Mouse (Mus musculus) embryonic facial prominence, embryonic 13.5 days (tissue): ENCODE measurements around the gene Arhgap18. TPM values are rescaled to one million over a fixed set of nuclear protein-coding genes. Genes with fewer than 3 reads are reported as not detected.

Experiments used
- ATAC-seq: fragments of 200-750 bp; cut with Nextera tagmentation; 2 replicates; pipeline ENCODE4 v1.8.0; 2017; ENCODE audit warnings: low read depth; ENCODE audit not compliant: insufficient number of reproducible peaks, insufficient read depth, low FRiP score, low TSS enrichment
- H3K27ac ChIP-seq: fragments of 300-500 bp; sonication (generic); 2 replicates; pipeline ENCODE4 v1.5.1; 2015; ENCODE audit warnings: moderate library complexity, mild to moderate bottlenecking, inconsistent platforms
- H3K27me3 ChIP-seq: fragments of 300-500 bp; sonication (generic); 2 replicates; pipeline ENCODE4 v1.6.1; 2015; ENCODE audit warnings: mild to moderate bottlenecking, inconsistent platforms
- H3K36me3 ChIP-seq: fragments of 300-500 bp; sonication (generic); 2 replicates; pipeline ENCODE4 v1.6.1; 2015; ENCODE audit warnings: mild to moderate bottlenecking, inconsistent platforms
- H3K4me1 ChIP-seq: fragments of 300-500 bp; sonication (generic); 2 replicates; pipeline ENCODE4 v1.6.1; 2015; ENCODE audit warnings: inconsistent platforms
- H3K4me2 ChIP-seq: fragments of 300-500 bp; sonication (generic); 2 replicates; pipeline ENCODE4 v1.6.1; 2015; ENCODE audit warnings: moderate library complexity, mild to moderate bottlenecking, inconsistent platforms
- H3K4me3 ChIP-seq: fragments of 300-500 bp; sonication (generic); 2 replicates; pipeline ENCODE4 v1.5.1; 2015; ENCODE audit warnings: mild to moderate bottlenecking, inconsistent platforms
- H3K9ac ChIP-seq: fragments of 300-500 bp; sonication (generic); 2 replicates; pipeline ENCODE4 v1.6.1; 2015; ENCODE audit warnings: mild to moderate bottlenecking, inconsistent platforms
- H3K9me3 ChIP-seq: fragments of 300-500 bp; sonication (generic); 2 replicates; pipeline ENCODE4 v1.6.1; 2016; ENCODE audit warnings: inconsistent platforms
- WGBS: fragments of 180-500 bp; shearing (Covaris S2); methylation state at CpG from one replicate; pipeline ENCODE4 v1.1.7; 2015; ENCODE audit warnings: mixed read lengths; 5-methylcytosine and 5-hydroxymethylcytosine counted together
- polyA plus RNA-seq: library from polyadenylated mRNA; unstranded; fragments of >200 nt; fragmentation: Nextera tagmentation; extraction: Ambion mirVana; gene quantifications from 2 replicates; pipeline ENCODE4 v1.2.1, GENCODE M21; 2015

Arhgap18 gene
- polyA plus RNA-seq, 1 experiment from 2014 or later, result 23.3 TPM

- H3K27me3 ChIP-seq, result no peaks in the 10 kb centered on the region
- no peak overlapping the region for H3K9ac ChIP-seq
- H3K9me3 ChIP-seq, result no peaks in the 10 kb centered on the region
- WGBS, result 91% methylated on average over 4 of the region's 4 CpGs
- no peak for ATAC-seq
- no peak overlapping the region for H3K27ac ChIP-seq
- H3K4me2 ChIP-seq, result no peak overlapping the region
- no peaks in the 10 kb centered on the region for H3K4me1 ChIP-seq
- H3K36me3 ChIP-seq, result no peaks in the 10 kb centered on the region
- no peak overlapping the region for H3K4me3 ChIP-seq
Observed at GRCm38 (mm10) chr10:26849311-26849710, 96.1 kb downstream of the Arhgap18 start.

DNA sequence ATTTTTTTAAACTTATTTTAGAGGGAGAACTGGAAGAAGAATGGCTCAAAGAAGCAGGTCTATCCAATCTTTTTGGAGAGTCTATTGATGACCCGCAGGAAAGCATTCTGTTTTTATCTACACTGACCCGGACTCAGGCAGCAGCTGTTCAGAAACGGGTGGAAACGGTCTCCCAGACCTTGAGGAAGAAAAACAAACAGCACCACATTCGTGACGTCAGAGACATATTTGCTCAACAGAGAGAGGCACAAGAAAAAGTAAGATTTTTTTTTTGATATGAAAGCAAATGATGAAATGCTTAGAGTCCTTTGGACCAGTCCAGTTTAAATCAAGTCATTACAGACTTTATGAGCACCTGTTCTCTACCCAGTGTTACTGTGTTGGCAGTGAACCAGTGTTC is 96.6 kb downstream of the Arhgap18 start:
- no peaks in the 10 kb centered on the region for H3K27me3 ChIP-seq
- H3K27ac ChIP-seq, result no peak overlapping the region
- no peaks in the 10 kb centered on the region for H3K36me3 ChIP-seq
- no peak for ATAC-seq
- 81% methylated on average over 6 of the region's 6 CpGs for WGBS
- no peak overlapping the region for H3K4me3 ChIP-seq
- no peak overlapping the region for H3K4me2 ChIP-seq
- no peak overlapping the region for H3K9ac ChIP-seq
- H3K4me1 ChIP-seq, result no peaks in the 10 kb centered on the region
- H3K9me3 ChIP-seq, result no peaks in the 10 kb centered on the region

DNA sequence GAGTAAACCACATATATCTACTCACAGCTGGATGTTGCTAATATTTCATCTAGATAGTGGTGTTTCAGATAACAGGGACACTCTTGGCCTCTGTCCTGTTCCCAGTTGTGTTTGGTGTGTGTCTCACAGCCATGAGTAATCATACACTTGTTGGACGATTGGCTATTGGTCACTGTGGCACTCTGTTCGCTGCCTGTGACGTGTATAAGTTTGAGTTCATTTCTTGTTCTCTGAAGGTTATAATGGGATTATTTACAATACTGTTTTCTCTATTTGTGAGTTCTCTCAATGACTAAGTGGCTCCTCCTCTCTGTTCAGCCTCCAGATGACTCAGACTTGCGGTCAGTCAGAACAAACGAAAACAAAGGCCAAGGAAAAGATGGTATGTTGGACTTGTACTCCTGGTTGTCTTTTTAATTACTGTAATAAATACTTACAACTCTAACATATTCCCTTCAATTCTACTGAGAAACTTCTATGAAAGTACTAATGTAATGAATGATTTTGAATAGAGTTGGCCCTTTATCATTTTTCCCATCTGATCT is 101.4 kb downstream of the Arhgap18 start:
- Histone ChIP-seq H3K27me3 (no peaks in the 10 kb centered on the region), H3K4me1 (no peaks in the 10 kb centered on the region), H3K36me3 (no peaks in the 10 kb centered on the region), H3K27ac (no peak overlapping the region), H3K4me3 (no peak overlapping the region), H3K9me3 (no peaks in the 10 kb centered on the region), H3K9ac (no peak overlapping the region), H3K4me2 (no peak overlapping the region)
- 90% methylated on average over 5 of the region's 5 CpGs for WGBS
- ATAC-seq, result no peak

DNA sequence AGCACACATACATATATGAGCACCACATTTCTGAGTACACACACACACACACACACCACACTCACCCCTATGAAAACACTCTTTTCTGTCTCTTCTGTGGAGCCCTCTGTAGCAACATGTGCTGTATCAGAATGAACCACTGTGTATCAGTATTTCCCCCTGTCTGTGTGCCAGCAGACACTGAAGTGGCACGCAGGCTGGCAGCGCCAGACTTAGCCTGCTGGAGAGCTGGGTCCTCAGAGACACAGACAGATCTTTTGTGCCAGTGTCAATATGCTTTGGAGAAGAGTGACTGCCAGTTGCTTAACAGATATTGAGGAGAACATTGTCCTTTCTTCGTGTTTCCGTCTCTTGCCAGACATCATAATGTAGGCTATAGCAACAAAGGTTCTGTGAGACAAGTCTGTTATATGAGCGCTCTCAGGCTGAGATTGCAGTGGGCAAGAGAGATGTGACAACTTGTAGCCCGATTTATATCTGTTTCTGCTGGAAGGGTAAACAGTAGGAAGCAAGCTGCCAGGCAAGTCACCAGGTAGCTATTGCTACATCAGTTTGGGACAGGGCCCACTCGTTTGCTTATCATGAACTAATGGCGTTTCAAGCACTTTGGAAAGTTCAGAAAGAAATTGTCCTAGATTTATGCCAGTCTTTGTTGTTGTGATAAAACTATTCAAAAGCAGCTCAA is 102.8 kb downstream of the Arhgap18 start:
- no peak overlapping the region for H3K4me2 ChIP-seq
- no peak overlapping the region for H3K4me3 ChIP-seq
- H3K9me3 ChIP-seq, result no peaks in the 10 kb centered on the region
- no peak overlapping the region for H3K9ac ChIP-seq
- no peaks in the 10 kb centered on the region for H3K4me1 ChIP-seq
- H3K27ac ChIP-seq, result no peak overlapping the region
- no peaks in the 10 kb centered on the region for H3K36me3 ChIP-seq
- no peak for ATAC-seq
- WGBS, result 86% methylated on average over 8 of the region's 8 CpGs
- H3K27me3 ChIP-seq, result no peaks in the 10 kb centered on the region

GRCm38 (mm10) chr10:26857583-26857982 is 104.4 kb downstream of the Arhgap18 start:
- Histone ChIP-seq H3K9ac (no peak overlapping the region), H3K4me2 (no peak overlapping the region), H3K27me3 (no peaks in the 10 kb centered on the region), H3K36me3 (no peaks in the 10 kb centered on the region), H3K27ac (no peak overlapping the region), H3K4me3 (no peak overlapping the region), H3K4me1 (no peaks in the 10 kb centered on the region), H3K9me3 (no peaks in the 10 kb centered on the region)
- 82% methylated on average over 4 of the region's 4 CpGs for WGBS
- no peak for ATAC-seq

- Histone ChIP-seq H3K27me3 (no peaks in the 10 kb centered on the region), H3K9ac (no peak overlapping the region), H3K4me2 (no peak overlapping the region), H3K9me3 (no peaks in the 10 kb centered on the region), H3K27ac (no peak overlapping the region), H3K4me1 (no peaks in the 10 kb centered on the region), H3K4me3 (no peak overlapping the region), H3K36me3 (no peaks in the 10 kb centered on the region)
- WGBS, result 82% methylated on average over 4 of the region's 4 CpGs
- no peak for ATAC-seq
Observed at GRCm38 (mm10) chr10:26858537-26858936, 105.3 kb downstream of the Arhgap18 start.

GRCm38 (mm10) chr10:26861231-26861630 is 108.0 kb downstream of the Arhgap18 start:
- H3K36me3 ChIP-seq, result no peaks in the 10 kb centered on the region
- ATAC-seq, result no peak
- no peak overlapping the region for H3K27ac ChIP-seq
- H3K27me3 ChIP-seq, result no peaks in the 10 kb centered on the region
- no peaks in the 10 kb centered on the region for H3K9me3 ChIP-seq
- H3K9ac ChIP-seq, result no peak overlapping the region
- no peak overlapping the region for H3K4me3 ChIP-seq
- H3K4me1 ChIP-seq, result no peaks in the 10 kb centered on the region
- no peak overlapping the region for H3K4me2 ChIP-seq

- WGBS, result 81% methylated on average over 4 of the region's 4 CpGs
- Histone ChIP-seq H3K4me2 (no peak overlapping the region), H3K27ac (no peak overlapping the region), H3K36me3 (no peaks in the 10 kb centered on the region), H3K4me1 (no peaks in the 10 kb centered on the region), H3K27me3 (no peaks in the 10 kb centered on the region), H3K4me3 (no peak overlapping the region), H3K9me3 (no peaks in the 10 kb centered on the region), H3K9ac (no peak overlapping the region)
- no peak for ATAC-seq
Observed at GRCm38 (mm10) chr10:26862207-26862606, 109.0 kb downstream of the Arhgap18 start.

DNA sequence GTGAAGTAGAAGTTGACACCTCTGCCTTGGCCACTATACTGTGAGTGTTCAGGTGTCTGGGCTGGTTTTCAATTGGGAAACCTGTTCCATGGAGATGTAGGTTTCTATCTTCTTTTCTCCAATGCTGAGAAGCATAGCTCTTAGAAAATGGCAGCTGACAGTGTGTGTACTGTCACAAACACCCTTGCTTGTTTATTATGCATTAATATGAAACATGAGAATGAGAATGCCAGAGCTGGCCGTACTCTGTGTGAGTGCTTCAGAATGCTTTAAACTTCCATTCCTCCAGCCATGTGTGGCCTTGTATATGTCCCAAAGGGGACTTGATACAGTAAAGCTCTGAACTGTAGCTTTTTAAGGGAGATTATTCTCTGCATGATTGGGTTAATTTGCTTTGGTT is 110.8 kb downstream of the Arhgap18 start:
- ATAC-seq, result no peak
- Histone ChIP-seq H3K4me1 (no peaks in the 10 kb centered on the region), H3K4me3 (no peak overlapping the region), H3K27ac (no peak overlapping the region), H3K9me3 (no peaks in the 10 kb centered on the region), H3K4me2 (no peak overlapping the region), H3K9ac (no peak overlapping the region), H3K36me3 (no peaks in the 10 kb centered on the region), H3K27me3 (no peaks in the 10 kb centered on the region)
- 40% methylated on average over 1 of the region's 1 CpGs for WGBS

DNA sequence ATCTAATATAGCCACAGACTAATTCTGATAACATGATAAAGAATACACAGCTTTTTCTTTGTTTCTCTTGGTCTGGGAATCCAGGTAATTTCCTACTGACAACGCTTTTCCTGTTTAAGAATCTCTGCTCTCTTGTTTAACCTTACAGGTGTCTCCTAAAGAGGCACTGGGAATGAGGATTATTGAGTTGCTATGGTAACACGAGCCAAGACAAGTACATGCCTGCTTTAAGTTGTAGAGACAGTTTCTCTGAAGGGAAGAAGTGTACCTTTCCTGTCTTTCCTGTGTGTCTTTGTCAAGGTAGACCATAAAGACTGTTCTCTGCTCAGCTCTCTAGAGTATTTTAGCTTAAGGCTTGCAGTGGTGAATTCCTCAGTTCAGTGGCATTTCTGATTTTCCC is 117.6 kb downstream of the Arhgap18 start:
- H3K4me3 ChIP-seq, result no peak overlapping the region
- no peak for ATAC-seq
- 56% methylated on average over 2 of the region's 2 CpGs for WGBS

DNA sequence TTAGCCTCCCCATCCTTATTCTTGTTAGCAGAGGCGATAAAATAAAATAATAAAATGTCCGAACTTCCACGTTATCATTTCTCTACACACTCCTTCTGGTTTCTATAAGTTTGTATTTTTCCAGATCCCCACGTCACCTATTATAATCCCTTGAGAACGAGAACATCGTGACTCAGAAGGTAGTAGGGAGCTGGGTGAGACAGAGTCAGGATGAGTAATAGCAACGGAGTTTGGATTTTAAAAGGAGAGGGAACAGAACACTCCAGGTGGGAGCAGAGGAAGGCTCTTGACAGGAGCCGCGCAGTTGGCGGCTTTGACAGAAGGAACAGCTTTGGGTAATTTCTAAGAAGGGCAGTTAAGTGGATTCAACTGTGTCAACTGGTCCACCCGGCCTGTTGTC is 124.1 kb downstream of the Arhgap18 start:
- Histone ChIP-seq H3K9ac (no peak overlapping the region), H3K27ac (no peak overlapping the region), H3K9me3 (no peaks in the 10 kb centered on the region), H3K4me2 (no peak overlapping the region), H3K27me3 (no peaks in the 10 kb centered on the region), H3K36me3 (no peaks in the 10 kb centered on the region), H3K4me3 (no peak overlapping the region), H3K4me1 (no peaks in the 10 kb centered on the region)
- no peak for ATAC-seq
- WGBS, result 79% methylated on average over 11 of the region's 11 CpGs

More for the DNA sequence above, 117.6 kb downstream of the Arhgap18 start:
- Histone ChIP-seq H3K36me3 (no peaks in the 10 kb centered on the region), H3K27me3 (no peaks in the 10 kb centered on the region), H3K4me2 (no peak overlapping the region), H3K27ac (no peak overlapping the region), H3K4me1 (no peaks in the 10 kb centered on the region), H3K9ac (no peak overlapping the region), H3K9me3 (no peaks in the 10 kb centered on the region)

- no peak overlapping the region for H3K4me2 ChIP-seq
- H3K9ac ChIP-seq, result no peak overlapping the region
- no peak overlapping the region for H3K4me3 ChIP-seq
- WGBS, result 76% methylated on average over 9 of the region's 9 CpGs
- no peaks in the 10 kb centered on the region for H3K36me3 ChIP-seq
- H3K9me3 ChIP-seq, result no peaks in the 10 kb centered on the region
- no peaks in the 10 kb centered on the region for H3K4me1 ChIP-seq
- no peak overlapping the region for H3K27ac ChIP-seq
- no peak for ATAC-seq
- H3K27me3 ChIP-seq, result no peaks in the 10 kb centered on the region
Observed at GRCm38 (mm10) chr10:26878924-26879600, 125.8 kb downstream of the Arhgap18 start.
